Mouse (Mus musculus) midbrain, embryonic 16.5 days (tissue): ENCODE data around the gene Tex37. TPM values are rescaled to one million over a fixed set of nuclear protein-coding genes. Genes with fewer than 3 reads are reported as not detected.

Experiments used
- ATAC-seq: fragments of 200-750 bp; cut with Nextera tagmentation; 2 replicates; pipeline ENCODE4 v1.8.0; 2017; ENCODE audit warnings: moderate TSS enrichment
- H3K27ac ChIP-seq: fragments of 300-500 bp; sonication (generic); 2 replicates; pipeline ENCODE4 v1.5.1; 2014; ENCODE audit warnings: mild to moderate bottlenecking, low read length, mixed read lengths
- H3K27me3 ChIP-seq: fragments of 300-500 bp; sonication (generic); 2 replicates; pipeline ENCODE4 v1.6.1; 2014; ENCODE audit warnings: low read depth, low read length, mixed read lengths; ENCODE audit not compliant: control insufficient read depth, insufficient read depth
- H3K36me3 ChIP-seq: fragments of 300-500 bp; sonication (generic); 2 replicates; pipeline ENCODE4 v1.6.1; 2014; ENCODE audit warnings: mild to moderate bottlenecking, low read length, moderate library complexity, mixed read lengths; ENCODE audit not compliant: control insufficient read depth, insufficient read depth
- H3K4me1 ChIP-seq: fragments of 300-500 bp; sonication (generic); 2 replicates; pipeline ENCODE4 v1.6.1; 2014; ENCODE audit warnings: mild to moderate bottlenecking, low read length, mixed read lengths; ENCODE audit not compliant: control insufficient read depth, insufficient read depth
- H3K4me2 ChIP-seq: fragments of 300-500 bp; sonication (generic); 2 replicates; pipeline ENCODE4 v1.6.1; 2014; ENCODE audit warnings: mild to moderate bottlenecking, low read length, mixed read lengths
- H3K4me3 ChIP-seq: fragments of 300-500 bp; sonication (generic); 2 replicates; pipeline ENCODE4 v1.5.1; 2014; ENCODE audit warnings: low read depth, mild to moderate bottlenecking, low read length, moderate library complexity, mixed read lengths
- H3K9ac ChIP-seq: fragments of 300-500 bp; sonication (generic); 2 replicates; pipeline ENCODE4 v1.6.1; 2014; ENCODE audit warnings: low read depth, low read length, mixed read lengths
- H3K9me3 ChIP-seq: fragments of 300-500 bp; sonication (generic); replicated peaks from 2 replicates; pipeline ENCODE4 v1.6.1; 2014; ENCODE audit warnings: mild to moderate bottlenecking, low read length, mixed read lengths; ENCODE audit not compliant: control insufficient read depth, poor library complexity, severe bottlenecking
- WGBS: fragments of 180-500 bp; shearing (Covaris S2); extraction: QIAGEN DNeasy Blood & Tissue Kit; methylation state at CpG from one replicate; pipeline ENCODE4 v1.1.7; 2014; 5-methylcytosine and 5-hydroxymethylcytosine counted together
- polyA plus RNA-seq: library from polyadenylated mRNA; unstranded; fragments of >200 nt; fragmentation: Nextera tagmentation; extraction: Ambion mirVana; gene quantifications from 2 replicates; pipeline ENCODE4 v1.2.1, GENCODE M21; 2015

Gene Tex37
- polyA plus RNA-seq, 1 experiment from 2014 or later, result not detected

DNA sequence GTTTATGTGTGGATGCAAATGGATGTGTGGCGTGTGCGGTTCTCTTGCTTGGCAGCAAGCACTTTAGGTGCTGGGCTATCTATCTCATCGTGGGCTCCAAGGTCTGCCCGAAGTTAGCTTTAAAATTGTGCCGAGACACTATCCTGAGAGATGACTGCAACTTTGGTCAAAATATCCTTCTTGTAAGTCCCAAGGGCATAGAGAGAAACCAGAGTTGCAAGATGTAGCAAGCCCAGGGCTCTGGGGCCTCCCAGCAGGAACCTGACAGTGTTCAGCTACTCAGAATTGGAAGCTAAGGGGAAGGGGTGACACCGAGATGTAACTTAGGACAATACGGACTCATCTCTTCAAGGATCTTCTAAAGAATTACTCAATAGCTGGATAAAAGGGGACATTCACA lies 9.2 kb downstream of the Tex37 start:
- no peak for ATAC-seq
- Histone ChIP-seq H3K27ac (no peak overlapping the region), H3K36me3 (peaks cover 5% of the 10 kb centered on the region), H3K27me3 (no peaks in the 10 kb centered on the region; the same call in 1 of the 2 replicates), H3K9me3 (no peaks in the 10 kb centered on the region), H3K4me1 (0 out of 2 replicates have a peak, but pooled peaks cover 3% of the 10 kb centered on the region), H3K9ac (no peak overlapping the region), H3K4me2 (no peak overlapping the region), H3K4me3 (no peak overlapping the region)
- WGBS, result 90% methylated on average over 7 of the region's 7 CpGs

DNA sequence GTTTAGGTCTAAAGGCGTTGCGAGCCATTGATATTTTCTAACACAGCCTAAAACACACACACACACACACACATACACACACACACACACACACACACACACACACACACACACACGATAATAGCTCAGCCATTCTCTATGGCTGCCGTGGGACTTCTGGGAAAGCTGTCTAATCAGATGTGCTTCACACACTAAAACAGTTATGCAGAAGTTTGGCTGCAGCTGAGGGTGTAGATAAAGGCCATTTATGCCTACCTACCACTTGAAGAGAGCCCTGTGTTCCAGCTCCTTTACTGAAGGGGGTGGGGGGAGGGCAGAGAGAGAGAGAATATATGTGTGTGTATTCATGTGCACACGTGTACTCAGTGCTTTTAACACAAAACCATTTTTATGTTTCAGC lies 15.0 kb downstream of the Tex37 start:
- no peak overlapping the region for H3K4me3 ChIP-seq
- no peaks in the 10 kb centered on the region for H3K4me1 ChIP-seq
- H3K27me3 ChIP-seq, result no peaks in the 10 kb centered on the region
- H3K9ac ChIP-seq, result no peak overlapping the region
- 95% methylated on average over 5 of the region's 5 CpGs for WGBS
- no peak for ATAC-seq
- peaks cover 16% of the 10 kb centered on the region for H3K36me3 ChIP-seq
- H3K27ac ChIP-seq, result no peak overlapping the region
- H3K9me3 ChIP-seq, result no peaks in the 10 kb centered on the region
- no peak overlapping the region for H3K4me2 ChIP-seq

DNA sequence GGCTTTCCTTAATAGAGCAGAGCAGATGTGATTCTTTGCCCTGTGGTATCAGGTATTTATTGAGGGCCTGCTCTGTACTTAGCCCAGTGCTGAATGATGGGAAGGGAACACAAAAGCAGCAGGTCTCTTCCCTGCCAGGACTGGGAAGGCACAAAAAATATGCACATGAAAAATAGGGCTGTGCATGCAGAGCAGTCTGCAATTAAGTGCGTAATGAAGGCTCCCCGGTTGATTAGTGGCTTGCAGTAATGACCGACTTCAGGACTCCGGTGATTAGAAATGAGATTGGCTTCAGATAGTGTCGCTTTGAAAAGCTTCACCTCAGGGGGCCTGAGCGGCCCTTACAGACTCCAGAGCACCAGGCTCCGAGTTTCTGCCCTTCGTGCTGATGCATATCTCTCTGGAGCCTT lies 19.1 kb downstream of the Tex37 start:
- Histone ChIP-seq H3K9ac (no peak overlapping the region), H3K9me3 (no peaks in the 10 kb centered on the region), H3K4me1 (no peaks in the 10 kb centered on the region), H3K27me3 (no peaks in the 10 kb centered on the region), H3K4me2 (no peak overlapping the region), H3K27ac (no peak overlapping the region), H3K36me3 (peaks cover 15% of the 10 kb centered on the region), H3K4me3 (no peak overlapping the region)
- WGBS, result 19% methylated on average over 8 of the region's 8 CpGs
- peak; percentile 59; the same call in 1 of the 2 replicates for ATAC-seq

DNA sequence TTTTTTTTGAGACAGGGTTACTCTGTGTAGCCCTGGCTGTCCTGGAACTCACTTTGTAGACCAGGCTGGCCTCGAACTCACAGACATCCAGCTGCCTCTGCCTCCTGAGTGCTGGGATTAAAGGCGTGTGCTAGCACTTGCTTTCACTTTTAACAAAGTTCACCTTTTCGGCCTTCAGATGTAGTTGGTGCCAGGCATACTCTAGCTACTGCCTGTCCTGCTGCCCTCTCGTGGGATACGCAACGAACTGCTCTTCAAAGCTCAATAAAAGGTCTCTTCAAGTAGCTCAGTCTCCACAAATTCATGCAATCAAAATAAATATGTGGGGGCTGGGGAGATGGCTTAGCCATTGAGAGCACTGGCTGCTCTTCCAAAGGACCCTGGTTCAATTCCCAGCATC lies 20.6 kb downstream of the Tex37 start:
- Histone ChIP-seq H3K4me3 (no peak overlapping the region), H3K4me2 (no peak overlapping the region), H3K9me3 (no peaks in the 10 kb centered on the region), H3K4me1 (no peaks in the 10 kb centered on the region), H3K27me3 (no peaks in the 10 kb centered on the region), H3K9ac (no peak overlapping the region), H3K36me3 (peaks cover 7% of the 10 kb centered on the region), H3K27ac (no peak overlapping the region)
- WGBS, result 82% methylated on average over 6 of the region's 6 CpGs
- no peak for ATAC-seq

DNA sequence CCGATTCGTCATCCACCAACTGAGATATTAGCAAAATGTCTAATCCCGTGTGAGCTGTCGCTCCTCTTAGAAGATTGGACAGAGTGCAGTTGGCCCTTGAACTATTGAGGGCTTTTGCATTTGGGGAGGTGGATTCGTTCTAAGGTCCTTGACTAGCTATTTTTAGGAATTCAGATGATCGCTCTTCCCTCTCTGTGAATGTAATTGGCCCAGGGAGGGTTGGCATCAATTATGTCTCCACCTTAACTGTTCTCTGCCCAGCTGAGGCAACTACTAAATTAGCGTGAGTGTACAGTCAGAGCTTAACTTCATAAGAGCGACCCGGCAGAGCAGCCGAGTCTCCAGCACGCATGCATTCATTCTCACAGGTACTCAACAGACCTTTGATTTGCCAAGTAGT lies 30.7 kb downstream of the Tex37 start:
- ATAC-seq, result no peak
- Histone ChIP-seq H3K27me3 (no peaks in the 10 kb centered on the region), H3K9me3 (no peaks in the 10 kb centered on the region), H3K4me3 (no peak overlapping the region), H3K4me2 (no peak overlapping the region), H3K4me1 (no peaks in the 10 kb centered on the region), H3K9ac (no peak overlapping the region), H3K36me3 (peaks cover 25% of the 10 kb centered on the region), H3K27ac (no peak overlapping the region)
- 82% methylated on average over 11 of the region's 11 CpGs for WGBS

DNA sequence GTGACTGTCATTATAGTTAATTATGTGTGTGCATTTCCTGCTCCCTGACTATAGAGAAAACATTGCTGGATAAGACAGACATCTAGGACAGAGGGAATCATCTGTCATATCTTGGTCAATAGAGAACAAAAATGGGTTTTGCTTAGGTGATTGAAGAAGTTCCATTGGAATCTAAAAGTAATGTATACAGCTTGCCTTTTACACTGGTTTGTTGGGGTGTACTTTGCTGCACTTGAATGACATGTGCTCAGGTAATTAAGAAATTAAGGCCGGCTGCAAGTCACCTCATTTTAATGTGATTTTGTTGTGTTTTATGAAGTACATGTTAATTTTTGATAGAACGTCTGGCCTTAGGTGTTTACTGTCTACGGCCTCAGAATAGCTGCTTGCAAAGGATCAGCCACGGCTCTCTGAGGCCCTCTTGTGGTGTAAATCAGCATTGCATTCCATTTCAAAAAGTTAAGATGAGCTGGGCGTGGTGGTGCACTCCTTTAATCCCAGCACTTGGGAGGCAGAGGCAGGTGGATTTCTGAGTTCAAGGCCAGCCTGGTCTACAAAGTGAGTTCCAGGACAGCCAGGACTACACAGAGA lies 37.9 kb downstream of the Tex37 start:
- Histone ChIP-seq H3K4me1 (no peaks in the 10 kb centered on the region), H3K9ac (no peak overlapping the region), H3K36me3 (peaks cover 4% of the 10 kb centered on the region; the same call in 1 of the 2 replicates), H3K9me3 (no peaks in the 10 kb centered on the region), H3K27ac (no peak overlapping the region), H3K4me2 (no peak overlapping the region), H3K27me3 (no peaks in the 10 kb centered on the region), H3K4me3 (no peak overlapping the region)
- 13% methylated on average over 5 of the region's 5 CpGs for WGBS
- peak; percentile 78 for ATAC-seq

DNA sequence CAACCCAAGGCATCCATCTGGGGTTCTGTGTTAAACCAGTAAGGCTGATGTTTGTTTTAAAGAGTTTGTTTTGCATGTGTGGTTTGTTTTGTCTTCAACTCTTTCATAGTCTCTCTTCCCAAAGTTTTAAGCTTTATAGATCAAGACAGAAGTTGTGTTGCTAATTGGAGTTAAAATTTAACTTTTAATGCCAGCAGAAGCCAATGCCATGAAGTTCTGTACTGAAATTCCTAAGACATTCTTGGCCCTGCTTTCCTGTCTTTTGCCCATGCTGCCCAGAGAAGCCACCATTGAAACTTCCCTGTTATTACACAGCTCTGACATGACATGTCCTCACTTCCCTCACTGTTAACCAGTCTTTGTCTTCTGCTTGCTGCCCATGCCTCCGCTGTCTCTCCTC lies 43.7 kb downstream of the Tex37 start:
- Histone ChIP-seq H3K27ac (no peak overlapping the region), H3K9ac (no peak overlapping the region), H3K4me3 (no peak overlapping the region), H3K36me3 (no peaks in the 10 kb centered on the region), H3K4me2 (no peak overlapping the region), H3K4me1 (peaks cover 5% of the 10 kb centered on the region; the same call in 1 of the 2 replicates), H3K27me3 (no peaks in the 10 kb centered on the region), H3K9me3 (no peaks in the 10 kb centered on the region)
- no peak for ATAC-seq
- 96% methylated on average over 1 of the region's 1 CpGs for WGBS

DNA sequence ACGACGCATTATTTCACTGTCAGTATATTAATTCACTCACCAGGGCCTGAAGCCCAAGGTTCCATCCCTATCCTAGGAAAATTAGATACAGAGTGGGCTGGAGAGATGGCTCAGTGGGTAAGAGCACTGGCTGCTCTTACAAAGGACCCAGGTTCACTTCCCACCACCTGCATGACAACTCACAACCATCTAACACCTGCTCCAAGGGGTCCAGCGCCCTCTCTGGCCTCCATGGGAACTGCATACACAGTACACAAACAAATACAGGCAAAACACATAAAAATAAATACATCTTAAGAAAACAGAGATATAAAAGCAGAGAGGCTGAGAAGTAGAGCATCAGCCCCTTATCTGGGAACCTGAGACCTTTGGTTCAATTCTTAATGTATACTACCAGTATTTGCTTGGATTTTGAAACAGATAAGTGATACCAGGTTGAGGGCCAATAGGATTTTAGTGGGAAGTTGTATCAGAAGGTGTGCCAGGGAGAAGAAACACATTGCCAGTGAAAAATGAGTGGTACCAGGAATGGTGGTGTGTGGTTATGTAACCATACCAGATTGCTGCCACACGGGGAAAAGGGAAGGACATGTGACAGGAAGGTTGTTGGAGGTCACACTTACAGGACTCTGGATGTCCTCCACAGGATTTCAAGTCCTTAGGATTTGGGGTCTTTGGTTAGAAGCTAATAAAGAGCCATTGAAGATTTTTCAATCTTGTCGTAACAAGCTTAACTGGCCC lies 44.5 kb downstream of the Tex37 start:
- Histone ChIP-seq H3K4me2 (no peak overlapping the region), H3K9ac (no peak overlapping the region), H3K27ac (no peak overlapping the region), H3K36me3 (no peaks in the 10 kb centered on the region), H3K9me3 (no peaks in the 10 kb centered on the region), H3K4me1 (peaks cover 5% of the 10 kb centered on the region; the same call in 1 of the 2 replicates), H3K4me3 (no peak overlapping the region), H3K27me3 (no peaks in the 10 kb centered on the region)
- 71% methylated on average over 5 of the region's 5 CpGs for WGBS
- no peak for ATAC-seq

DNA sequence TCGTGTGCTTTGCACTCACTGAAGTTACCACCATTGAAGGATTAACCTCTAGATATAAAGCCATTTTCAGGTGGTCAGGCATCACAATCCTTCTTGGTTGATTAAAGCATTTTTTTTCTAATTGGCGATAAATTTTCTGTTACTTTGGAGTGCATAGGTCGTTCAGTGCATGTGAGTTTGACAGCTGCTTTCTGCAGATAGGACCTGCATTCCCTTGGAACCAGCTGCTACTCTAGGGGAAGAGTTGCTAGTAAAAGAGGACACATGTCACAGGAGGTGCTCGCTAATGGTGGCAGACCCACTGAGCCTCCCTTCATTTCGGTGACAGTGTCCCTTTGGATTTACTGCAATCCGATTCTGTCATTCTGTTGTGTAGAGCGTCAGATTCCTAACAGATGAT lies 46.2 kb downstream of the Tex37 start:
- no peak overlapping the region for H3K27ac ChIP-seq
- H3K9me3 ChIP-seq, result no peaks in the 10 kb centered on the region
- no peaks in the 10 kb centered on the region for H3K27me3 ChIP-seq
- 73% methylated on average over 7 of the region's 7 CpGs for WGBS
- ATAC-seq, result no peak
- no peak overlapping the region for H3K4me3 ChIP-seq
- no peak overlapping the region for H3K4me2 ChIP-seq
- peaks cover 5% of the 10 kb centered on the region; the same call in 1 of the 2 replicates for H3K4me1 ChIP-seq
- H3K36me3 ChIP-seq, result no peaks in the 10 kb centered on the region
- no peak overlapping the region for H3K9ac ChIP-seq
